Mouse (Mus musculus) kidney, adult 2 months (tissue): Measurements from ENCODE around the gene Nectin1.

Experiments
- CTCF ChIP-seq: fragments of 200-500 bp; conservative IDR thresholded peaks from 2 replicates; pipeline ENCODE4 v1.5.1; 2011; ENCODE audit warnings: low read depth, mild to moderate bottlenecking, control low read depth, low read length, moderate library complexity, mixed read lengths; ENCODE audit not compliant: insufficient read depth, insufficient read length
- POLR2A ChIP-seq: fragments of 200-500 bp; IDR thresholded peaks from one replicate; pipeline ENCODE4 v1.6.1; 2011; ENCODE audit warnings: low read depth, low read length, control low read depth

- no peak for TF ChIP-seq CTCF
- TF ChIP-seq POLR2A, result no peak
These were observed 10.3 kb downstream of the Nectin1 start for GRCm38 (mm10) chr9:43754083-43754482.
